Mouse (Mus musculus) large intestine, adult 2 months (tissue): ENCODE data around the gene Tpsb2. TPM values are rescaled to one million over a fixed set of nuclear protein-coding genes. Genes with fewer than 3 reads are reported as not detected.

Experiments
- DNase-seq: peaks from one replicate; pipeline ENCODE4 v3.0.0-alpha.2; 2012; ENCODE audit warnings: low read depth, low spot score
- WGBS: fragments of 180-500 bp; shearing (Covaris S2); methylation state at CpG from one replicate; pipeline ENCODE4 v1.1.7; 2018; 5-methylcytosine and 5-hydroxymethylcytosine counted together
- polyA plus RNA-seq: library from polyadenylated mRNA; depleted of rRNA; stranded (reverse); fragments of >200 nt; gene quantifications from 2 replicates; pipeline ENCODE4 v1.2.3, GENCODE M21; 2012; rRNA removed

Tpsb2 gene
- polyA plus RNA-seq, 1 experiment, result 0.58 TPM

- WGBS, result 63% methylated on average over 3 of the region's 3 CpGs
Measured at GRCm38 (mm10) chr17:25404190-25404589, 38.1 kb downstream of the Tpsb2 start.

GRCm38 (mm10) chr17:25405224-25405895 lies 39.3 kb downstream of the Tpsb2 start:
- WGBS, result 9% methylated on average over 10 of the region's 10 CpGs
- no peak for DNase-seq

More at GRCm38 (mm10) chr17:25404190-25404589, 38.1 kb downstream of the Tpsb2 start:
- DNase-seq, result no peak

GRCm38 (mm10) chr17:25406011-25406441 lies 39.9 kb downstream of the Tpsb2 start:
- WGBS, result 27% methylated on average over 6 of the region's 6 CpGs
- no peak for DNase-seq

GRCm38 (mm10) chr17:25407352-25407751 lies 41.2 kb downstream of the Tpsb2 start:
- 71% methylated on average over 4 of the region's 4 CpGs for WGBS
- DNase-seq, result no peak

GRCm38 (mm10) chr17:25408302-25408999 lies 42.3 kb downstream of the Tpsb2 start:
- WGBS, result 75% methylated on average over 7 of the region's 7 CpGs
- no peak for DNase-seq

- WGBS, result 69% methylated on average over 7 of the region's 7 CpGs
- no peak for DNase-seq
Measured at GRCm38 (mm10) chr17:25409621-25410020, 43.5 kb downstream of the Tpsb2 start.

- 69% methylated on average over 6 of the region's 6 CpGs for WGBS
- DNase-seq, result no peak
Measured at GRCm38 (mm10) chr17:25410180-25410579, 44.1 kb downstream of the Tpsb2 start.

- 41% methylated on average over 7 of the region's 7 CpGs for WGBS
- DNase-seq, result no peak
Measured at GRCm38 (mm10) chr17:25410786-25411185, 44.7 kb downstream of the Tpsb2 start.

- no peak for DNase-seq
- 47% methylated on average over 4 of the region's 4 CpGs for WGBS
Measured at GRCm38 (mm10) chr17:25411251-25411650, 45.1 kb downstream of the Tpsb2 start.

GRCm38 (mm10) chr17:25414209-25414608 lies 48.1 kb downstream of the Tpsb2 start:
- WGBS, result 47% methylated on average over 4 of the region's 4 CpGs
- no peak for DNase-seq

GRCm38 (mm10) chr17:25414917-25415316 lies 48.8 kb downstream of the Tpsb2 start:
- no peak for DNase-seq
- 34% methylated on average over 3 of the region's 3 CpGs for WGBS

- DNase-seq, result no peak
- 14% methylated on average over 6 of the region's 6 CpGs for WGBS
Measured at GRCm38 (mm10) chr17:25415421-25415913, 49.4 kb downstream of the Tpsb2 start.

- WGBS, result 28% methylated on average over 3 of the region's 3 CpGs
- DNase-seq, result no peak
Measured at GRCm38 (mm10) chr17:25416219-25416618, 50.1 kb downstream of the Tpsb2 start.

GRCm38 (mm10) chr17:25417990-25418389 lies 51.9 kb downstream of the Tpsb2 start:
- DNase-seq, result no peak

More at GRCm38 (mm10) chr17:25417990-25418389, 51.9 kb downstream of the Tpsb2 start:
- WGBS, result 77% methylated on average over 6 of the region's 6 CpGs

Other genes with a start within 250 kb of the Tpsb2 start
- gene Ptx4, start 245.5 kb upstream of the Tpsb2 start, polyA plus RNA-seq, result 0.07 and 0.10 TPM in 2 replicates
- 17.1 and 21.7 TPM in 2 replicates for gene Clcn7, start 232.9 kb upstream of the Tpsb2 start, polyA plus RNA-seq
- gene Ccdc154, start 203.8 kb upstream of the Tpsb2 start, polyA plus RNA-seq, result not detected in 2 replicates
- not detected in 2 replicates for gene Gm38655, start 190.8 kb upstream of the Tpsb2 start, polyA plus RNA-seq
- 9.5 and 10.4 TPM in 2 replicates for gene BC003965, start 181.8 kb upstream of the Tpsb2 start, polyA plus RNA-seq
- gene Unkl, start 177.9 kb upstream of the Tpsb2 start, polyA plus RNA-seq, result 6.0 and 9.8 TPM in 2 replicates
- 36.1 and 37.5 TPM in 2 replicates for gene Gnptg, start 126.2 kb upstream of the Tpsb2 start, polyA plus RNA-seq
- 11.6 and 12.7 TPM in 2 replicates for gene Tsr3, start 126.1 kb upstream of the Tpsb2 start, polyA plus RNA-seq
- gene Baiap3, start 109.9 kb upstream of the Tpsb2 start, polyA plus RNA-seq, result 7.8 and 11.9 TPM in 2 replicates
- gene Ube2i, start 91.7 kb upstream of the Tpsb2 start, polyA plus RNA-seq, result 113 and 132 TPM in 2 replicates
- gene Prss34, start 67.9 kb upstream of the Tpsb2 start, polyA plus RNA-seq, result not detected in 2 replicates
- not detected in 2 replicates for gene Prss28, start 57.7 kb upstream of the Tpsb2 start, polyA plus RNA-seq
- not detected in 2 replicates for gene Prss29, start 47.7 kb upstream of the Tpsb2 start, polyA plus RNA-seq
- not detected in 2 replicates for gene Tpsab1, start 20.7 kb upstream of the Tpsb2 start, polyA plus RNA-seq
- 68.1 and 75.8 TPM in 2 replicates for gene Tpsg1, start 3.0 kb downstream of the Tpsb2 start, polyA plus RNA-seq
- gene Cacna1h, start 67.5 kb downstream of the Tpsb2 start, polyA plus RNA-seq, result 10.4 and 25.1 TPM in 2 replicates
- 0.11 TPM in 1 of 2 replicates, not detected in the other for gene Tekt4, start 88.3 kb downstream of the Tpsb2 start, polyA plus RNA-seq
- gene Sstr5, start 131.0 kb downstream of the Tpsb2 start, polyA plus RNA-seq, result 0.48 and 0.71 TPM in 2 replicates
- 0.36 and 0.58 TPM in 2 replicates for gene Sox8, start 204.4 kb downstream of the Tpsb2 start, polyA plus RNA-seq
- gene Lmf1, start 212.8 kb downstream of the Tpsb2 start, polyA plus RNA-seq, result 14.0 and 14.2 TPM in 2 replicates